Mouse (Mus musculus) limb, embryonic 13.5 days (tissue): ENCODE results near the gene Dgkz. TPM values are rescaled to one million over a fixed set of nuclear protein-coding genes. Genes with fewer than 3 reads are reported as not detected.

Experiments used
- ATAC-seq: fragments of 200-750 bp; cut with Nextera tagmentation; 2 replicates; pipeline ENCODE4 v1.8.0; 2017; ENCODE audit warnings: low read depth, moderate number of reproducible peaks, moderate TSS enrichment; ENCODE audit not compliant: low FRiP score
- H3K27ac ChIP-seq: fragments of 300-500 bp; sonication (generic); 2 replicates; pipeline ENCODE4 v1.5.1; 2015; ENCODE audit warnings: inconsistent platforms, mild to moderate bottlenecking, moderate library complexity
- H3K27me3 ChIP-seq: fragments of 300-500 bp; sonication (generic); 2 replicates; pipeline ENCODE4 v1.6.1; 2015; ENCODE audit warnings: mild to moderate bottlenecking, inconsistent platforms
- H3K36me3 ChIP-seq: fragments of 300-500 bp; sonication (generic); 2 replicates; pipeline ENCODE4 v1.6.1; 2015; ENCODE audit warnings: inconsistent platforms, mild to moderate bottlenecking, moderate library complexity
- H3K4me1 ChIP-seq: fragments of 300-500 bp; sonication (generic); 2 replicates; pipeline ENCODE4 v1.6.1; 2015; ENCODE audit warnings: inconsistent platforms
- H3K4me2 ChIP-seq: fragments of 300-500 bp; sonication (generic); replicated peaks from 2 replicates; pipeline ENCODE4 v1.6.1; 2015; ENCODE audit warnings: inconsistent platforms, mild to moderate bottlenecking, moderate library complexity
- H3K4me3 ChIP-seq: fragments of 300-500 bp; sonication (generic); 2 replicates; pipeline ENCODE4 v1.5.1; 2015; ENCODE audit warnings: moderate library complexity, mild to moderate bottlenecking, inconsistent platforms
- H3K9ac ChIP-seq: fragments of 300-500 bp; sonication (generic); 2 replicates; pipeline ENCODE4 v1.6.1; 2015; ENCODE audit warnings: mild to moderate bottlenecking, inconsistent platforms
- H3K9me3 ChIP-seq: fragments of 300-500 bp; sonication (generic); 2 replicates; pipeline ENCODE4 v1.6.1; 2016; ENCODE audit warnings: inconsistent platforms
- WGBS: fragments of 180-500 bp; shearing (Covaris S2); methylation state at CpG from one replicate; pipeline ENCODE4 v1.1.7; 2015; 5-methylcytosine and 5-hydroxymethylcytosine counted together
- polyA plus RNA-seq: library from polyadenylated mRNA; unstranded; fragments of >200 nt; fragmentation: Nextera tagmentation; extraction: Ambion mirVana; gene quantifications from 2 replicates; pipeline ENCODE4 v1.2.1, GENCODE M21; 2015

The Dgkz gene
- polyA plus RNA-seq, 1 experiment from 2014 or later, result 34.0 TPM

GRCm38 (mm10) chr2:92011424-92012353, 36.0 kb upstream of the Dgkz start:
- Histone ChIP-seq H3K36me3 (no peaks in the 10 kb centered on the region), H3K4me3 (no peak overlapping the region), H3K27me3 (peaks cover 4% of the 10 kb centered on the region; the same call in 1 of the 2 replicates), H3K4me2 (no peak overlapping the region), H3K9ac (no peak overlapping the region), H3K4me1 (peaks cover 44% of the 10 kb centered on the region), H3K9me3 (no peaks in the 10 kb centered on the region), H3K27ac (peak overlapping the region; percentile 76; the same call in 1 of the 2 replicates)
- no peak for ATAC-seq
- WGBS, result 73% methylated on average over 12 of the region's 12 CpGs

- ATAC-seq, result peak; percentile 6; the same call in 1 of the 2 replicates
- Histone ChIP-seq H3K36me3 (no peaks in the 10 kb centered on the region), H3K27me3 (peaks cover 11% of the 10 kb centered on the region; the same call in 1 of the 2 replicates), H3K4me1 (peaks cover 46% of the 10 kb centered on the region), H3K9ac (peak overlapping the region; percentile 70), H3K4me2 (peak overlapping the region; percentile 86), H3K9me3 (no peaks in the 10 kb centered on the region), H3K4me3 (peak overlapping the region; percentile 53), H3K27ac (peak overlapping the region; percentile 85)
- WGBS, result 3% methylated on average over 20 of the region's 20 CpGs
Observed at GRCm38 (mm10) chr2:92008623-92009404, 33.1 kb upstream of the Dgkz start.

- peak; percentile 95 for ATAC-seq
- no peaks in the 10 kb centered on the region for H3K9me3 ChIP-seq
- peaks cover 39% of the 10 kb centered on the region for H3K4me1 ChIP-seq
- no peaks in the 10 kb centered on the region for H3K36me3 ChIP-seq
- H3K27me3 ChIP-seq, result peaks cover 11% of the 10 kb centered on the region; the same call in 1 of the 2 replicates
- H3K4me3 ChIP-seq, result peak overlapping the region; percentile 53
- peak overlapping the region; percentile 86 for H3K4me2 ChIP-seq
- WGBS, result 0% methylated on average over 33 of the region's 34 CpGs
- peak overlapping the region; percentile 70 for H3K9ac ChIP-seq
- peak overlapping the region; percentile 85 for H3K27ac ChIP-seq
Observed at GRCm38 (mm10) chr2:92007933-92008622, 32.4 kb upstream of the Dgkz start.

- H3K4me1 ChIP-seq, result peaks cover 31% of the 10 kb centered on the region
- peak overlapping the region; percentile 86 for H3K4me2 ChIP-seq
- H3K27me3 ChIP-seq, result peaks cover 11% of the 10 kb centered on the region; the same call in 1 of the 2 replicates
- 1% methylated on average over 28 of the region's 28 CpGs for WGBS
- ATAC-seq, result peak; percentile 29; the same call in 1 of the 2 replicates
- no peaks in the 10 kb centered on the region for H3K36me3 ChIP-seq
- peak overlapping the region; percentile 70 for H3K9ac ChIP-seq
- H3K4me3 ChIP-seq, result peak overlapping the region; percentile 53
- H3K9me3 ChIP-seq, result no peaks in the 10 kb centered on the region
- peak overlapping the region; percentile 85 for H3K27ac ChIP-seq
Observed at GRCm38 (mm10) chr2:92006983-92007921, 31.6 kb upstream of the Dgkz start.

GRCm38 (mm10) chr2:92006491-92006890, 30.8 kb upstream of the Dgkz start:
- H3K9ac ChIP-seq, result no peak overlapping the region
- 44% methylated on average over 6 of the region's 6 CpGs for WGBS
- H3K4me2 ChIP-seq, result peak overlapping the region; percentile 86
- H3K27ac ChIP-seq, result no peak overlapping the region
- H3K4me3 ChIP-seq, result peak overlapping the region; percentile 53; the same call in 1 of the 2 replicates
- H3K4me1 ChIP-seq, result peaks cover 24% of the 10 kb centered on the region
- H3K9me3 ChIP-seq, result no peaks in the 10 kb centered on the region
- peaks cover 2% of the 10 kb centered on the region; the same call in 1 of the 2 replicates for H3K36me3 ChIP-seq
- H3K27me3 ChIP-seq, result peaks cover 16% of the 10 kb centered on the region
- ATAC-seq, result no peak

- no peaks in the 10 kb centered on the region for H3K9me3 ChIP-seq
- 80% methylated on average over 7 of the region's 7 CpGs for WGBS
- no peak overlapping the region for H3K27ac ChIP-seq
- no peak overlapping the region for H3K4me3 ChIP-seq
- peaks cover 18% of the 10 kb centered on the region for H3K27me3 ChIP-seq
- no peak for ATAC-seq
- no peak overlapping the region for H3K4me2 ChIP-seq
- peaks cover 7% of the 10 kb centered on the region; the same call in 1 of the 2 replicates for H3K36me3 ChIP-seq
- no peak overlapping the region for H3K9ac ChIP-seq
- peaks cover 24% of the 10 kb centered on the region for H3K4me1 ChIP-seq
Observed at GRCm38 (mm10) chr2:92004617-92005016, 29.0 kb upstream of the Dgkz start.

GRCm38 (mm10) chr2:91997905-91998608, 22.4 kb upstream of the Dgkz start:
- Histone ChIP-seq H3K27me3 (peaks cover 10% of the 10 kb centered on the region; the same call in 1 of the 2 replicates), H3K9me3 (no peaks in the 10 kb centered on the region), H3K4me3 (no peak overlapping the region), H3K36me3 (peaks cover 7% of the 10 kb centered on the region; the same call in 1 of the 2 replicates), H3K9ac (no peak overlapping the region), H3K4me1 (0 out of 2 replicates have a peak, but pooled peaks cover 3% of the 10 kb centered on the region), H3K27ac (no peak overlapping the region), H3K4me2 (no peak overlapping the region)
- 79% methylated on average over 16 of the region's 16 CpGs for WGBS
- no peak for ATAC-seq

- ATAC-seq, result no peak
- Histone ChIP-seq H3K4me2 (no peak overlapping the region), H3K36me3 (no peaks in the 10 kb centered on the region), H3K9me3 (no peaks in the 10 kb centered on the region), H3K27me3 (peaks cover 3% of the 10 kb centered on the region; the same call in 1 of the 2 replicates), H3K27ac (no peak overlapping the region), H3K9ac (no peak overlapping the region), H3K4me1 (0 out of 2 replicates have a peak, but pooled peaks cover 3% of the 10 kb centered on the region), H3K4me3 (no peak overlapping the region)
- 78% methylated on average over 5 of the region's 5 CpGs for WGBS
Observed at GRCm38 (mm10) chr2:91996006-91996405, 20.3 kb upstream of the Dgkz start.

GRCm38 (mm10) chr2:91993409-91993808, 17.7 kb upstream of the Dgkz start:
- ATAC-seq, result no peak
- Histone ChIP-seq H3K27me3 (no peaks in the 10 kb centered on the region), H3K9me3 (peaks cover 4% of the 10 kb centered on the region; the same call in 1 of the 2 replicates), H3K4me1 (0 out of 2 replicates have a peak, but pooled peaks cover 3% of the 10 kb centered on the region), H3K9ac (no peak overlapping the region), H3K4me2 (no peak overlapping the region), H3K27ac (no peak overlapping the region), H3K36me3 (peaks cover 14% of the 10 kb centered on the region; the same call in 1 of the 2 replicates), H3K4me3 (no peak overlapping the region)
- WGBS, result 84% methylated on average over 3 of the region's 3 CpGs

- no peak for ATAC-seq
- Histone ChIP-seq H3K27ac (no peak overlapping the region), H3K4me3 (no peak overlapping the region), H3K9me3 (peaks cover 4% of the 10 kb centered on the region; the same call in 1 of the 2 replicates), H3K36me3 (peaks cover 14% of the 10 kb centered on the region; the same call in 1 of the 2 replicates), H3K9ac (no peak overlapping the region), H3K4me2 (no peak overlapping the region), H3K4me1 (peaks cover 7% of the 10 kb centered on the region), H3K27me3 (peaks cover 16% of the 10 kb centered on the region; the same call in 1 of the 2 replicates)
Observed at GRCm38 (mm10) chr2:91989750-91990149, 14.1 kb upstream of the Dgkz start.
